Mouse (Mus musculus) G1E-ER4 (cell line): ENCODE data around the gene Ss18l2. TPM values are rescaled to one million over a fixed set of nuclear protein-coding genes. Genes with fewer than 3 reads are reported as not detected.

Source experiments
- GATA1 ChIP-seq: IDR thresholded peaks from one replicate; pipeline ENCODE4 v1.8.0; 2012; ENCODE audit warnings: low read length, inconsistent platforms
- polyA plus RNA-seq: library from polyadenylated mRNA; stranded (reverse); fragments of >175 nt; gene quantifications from 2 replicates; pipeline ENCODE4 v1.2.3, GENCODE M21; 2012

Ss18l2 gene
- polyA plus RNA-seq, 1 experiment = 20.5 TPM

DNA sequence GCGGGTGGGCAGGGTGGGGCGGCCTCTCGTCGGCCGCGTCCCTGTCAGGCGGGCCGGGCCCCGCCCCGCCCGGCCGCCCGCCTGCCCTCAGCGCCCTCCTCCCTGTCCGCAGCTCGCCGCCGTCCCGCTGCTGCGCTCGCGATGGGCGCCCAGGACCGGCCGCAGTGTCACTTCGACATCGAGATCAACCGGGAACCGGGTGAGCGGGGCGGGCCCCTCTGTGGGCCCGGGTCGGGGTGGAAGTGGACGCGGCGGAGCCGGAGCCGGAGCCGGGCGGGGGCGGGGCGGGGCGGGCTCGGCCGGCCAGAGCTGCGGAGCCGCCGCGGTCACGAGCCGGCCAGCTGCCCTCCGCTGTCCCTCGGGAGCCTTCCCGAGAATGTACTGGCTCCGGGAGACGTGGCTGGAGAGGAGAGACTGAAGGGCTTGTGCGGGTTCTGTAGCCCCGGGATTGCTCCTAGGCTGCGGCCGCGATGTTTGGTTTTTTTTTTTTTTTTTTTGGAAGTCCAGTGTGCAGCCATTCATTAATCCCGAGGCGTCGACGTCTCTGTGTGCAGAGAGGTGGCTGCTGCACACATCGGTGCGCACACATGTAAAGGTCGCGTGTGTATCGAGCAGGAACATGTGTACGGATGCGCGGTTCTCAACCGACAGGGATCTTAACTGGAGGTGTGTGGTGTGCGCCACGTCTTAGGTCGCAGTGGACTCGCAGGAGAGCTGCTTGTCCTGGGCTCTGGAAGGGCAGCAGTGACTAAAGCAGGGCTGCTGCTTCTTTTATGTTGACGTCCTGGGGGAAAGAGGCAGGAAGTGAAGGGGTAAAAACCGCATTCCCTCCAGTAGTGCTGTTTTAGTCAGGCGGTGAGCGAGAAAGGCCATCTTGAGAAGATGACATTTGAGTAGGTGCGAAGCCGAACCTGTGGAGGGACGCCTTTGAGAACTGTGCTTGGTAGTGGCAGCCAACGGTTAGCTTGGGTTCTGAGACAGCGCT lies 9.5 kb downstream of the Ss18l2 start:
- no peak for TF ChIP-seq GATA1

DNA sequence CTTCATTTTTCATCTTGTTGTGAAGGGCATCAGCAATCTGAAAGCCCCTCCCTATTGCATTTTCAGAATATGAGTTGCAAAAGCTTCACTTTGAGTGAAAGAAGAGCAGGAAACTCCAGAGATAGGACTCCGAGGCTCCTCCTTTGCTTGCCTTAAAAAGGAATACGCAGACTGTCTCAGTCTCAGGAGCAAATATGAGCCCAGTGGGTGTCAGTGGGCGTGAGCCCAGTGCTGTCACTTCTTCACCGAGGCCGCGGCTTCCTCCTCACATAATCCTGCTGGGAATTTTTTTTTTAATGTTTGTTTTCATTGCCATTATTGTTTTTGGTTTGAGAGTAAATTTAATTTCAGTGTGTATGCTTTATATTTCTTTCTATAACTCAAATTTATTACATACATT lies 30.4 kb downstream of the Ss18l2 start:
- no peak for TF ChIP-seq GATA1

DNA sequence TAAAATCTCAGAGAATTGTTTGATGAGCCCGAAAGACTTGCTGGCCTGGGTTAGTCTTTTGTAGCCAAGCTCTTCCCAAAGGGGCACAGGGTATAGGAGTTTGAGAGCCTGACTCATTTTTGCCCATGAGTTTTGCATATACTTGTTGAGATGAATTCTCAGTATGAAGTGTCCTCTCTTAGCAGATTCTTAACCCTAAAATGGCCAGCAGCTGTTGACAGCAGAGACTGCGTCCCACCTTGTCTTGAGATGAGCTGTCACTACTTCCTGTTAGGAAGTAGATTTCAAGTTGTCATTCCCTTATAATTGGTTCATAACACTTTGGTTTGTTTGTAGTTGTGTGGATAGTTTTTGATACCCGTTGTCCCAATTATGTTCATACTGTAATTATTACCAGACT lies 31.0 kb downstream of the Ss18l2 start:
- no peak for TF ChIP-seq GATA1

DNA sequence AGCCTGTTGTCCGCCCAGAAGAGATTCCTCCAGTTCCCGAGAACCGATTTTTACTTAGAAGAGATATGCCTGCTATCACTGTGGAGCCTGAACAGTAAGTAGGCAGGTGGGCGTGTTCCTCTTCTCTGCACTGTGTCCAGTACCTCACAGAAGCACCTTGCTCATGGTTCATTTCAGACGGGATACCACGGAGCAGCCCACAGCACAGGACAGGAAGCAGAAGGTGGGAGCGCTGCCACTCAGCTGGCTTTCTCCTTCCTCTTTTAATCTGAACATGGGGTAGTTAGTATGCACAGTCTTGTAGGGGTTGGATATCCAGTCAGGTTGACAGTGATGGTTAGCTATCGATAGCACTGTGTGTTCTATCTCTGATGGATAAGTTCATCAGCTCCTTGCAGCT lies 33.9 kb downstream of the Ss18l2 start:
- TF ChIP-seq GATA1 = no peak

DNA sequence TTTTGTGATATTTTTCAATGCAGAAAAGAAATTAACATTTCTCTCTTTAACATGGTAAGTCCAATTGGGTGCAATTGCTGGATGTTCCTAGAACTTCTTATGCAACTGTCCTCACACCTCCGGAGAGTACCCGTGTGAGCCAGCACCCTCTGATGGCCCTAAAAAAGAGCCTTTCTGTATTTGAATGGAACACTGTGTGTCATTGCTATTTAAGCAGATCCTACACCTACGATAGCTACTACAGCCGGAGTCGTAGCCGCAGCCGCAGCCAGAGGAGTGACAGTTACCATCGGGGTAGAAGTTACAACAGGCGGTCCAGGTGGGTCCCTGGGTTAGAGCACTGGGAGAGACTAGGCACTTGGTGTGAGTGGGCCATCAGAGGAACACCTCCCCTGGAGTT lies 42.6 kb downstream of the Ss18l2 start:
- TF ChIP-seq GATA1 = no peak

DNA sequence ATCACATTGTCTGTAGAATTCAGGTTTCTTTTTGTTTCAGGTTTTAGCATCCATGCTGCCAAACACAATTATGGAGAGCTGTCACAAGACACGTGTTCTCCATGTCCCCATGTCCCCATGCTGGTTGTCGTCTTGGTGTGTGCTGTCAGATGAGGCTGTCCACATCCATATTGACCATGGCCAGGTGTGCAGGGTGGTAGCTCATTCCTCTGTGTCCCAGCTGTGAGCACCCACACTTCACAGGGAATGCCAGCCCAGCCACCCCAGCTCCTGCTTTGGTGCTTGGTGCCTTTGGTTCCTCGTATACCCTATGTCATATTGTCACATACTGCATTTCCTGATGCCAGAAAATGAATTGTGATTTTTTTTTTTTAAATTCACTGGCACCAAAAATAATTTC lies 44.5 kb downstream of the Ss18l2 start:
- no peak for TF ChIP-seq GATA1

DNA sequence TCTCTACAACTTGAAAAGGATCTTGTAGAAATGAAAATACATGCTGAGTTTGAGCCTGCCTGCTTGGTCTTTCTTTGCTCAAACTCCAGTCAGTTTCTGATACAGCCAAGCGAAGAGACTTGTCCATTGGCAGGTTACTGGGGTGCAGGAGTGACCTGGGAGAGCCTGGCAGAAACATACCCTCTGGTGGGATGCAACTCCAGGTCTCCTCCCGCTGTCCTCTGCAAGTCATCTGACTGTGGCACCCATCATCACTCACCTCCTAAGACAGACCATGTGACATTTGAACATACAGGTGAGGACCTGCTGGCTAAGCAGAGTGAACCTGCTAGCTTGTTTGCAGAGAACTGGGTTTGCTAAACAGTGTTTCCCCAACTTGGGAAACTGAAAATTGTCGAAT lies 46.7 kb downstream of the Ss18l2 start:
- TF ChIP-seq GATA1 = no peak

DNA sequence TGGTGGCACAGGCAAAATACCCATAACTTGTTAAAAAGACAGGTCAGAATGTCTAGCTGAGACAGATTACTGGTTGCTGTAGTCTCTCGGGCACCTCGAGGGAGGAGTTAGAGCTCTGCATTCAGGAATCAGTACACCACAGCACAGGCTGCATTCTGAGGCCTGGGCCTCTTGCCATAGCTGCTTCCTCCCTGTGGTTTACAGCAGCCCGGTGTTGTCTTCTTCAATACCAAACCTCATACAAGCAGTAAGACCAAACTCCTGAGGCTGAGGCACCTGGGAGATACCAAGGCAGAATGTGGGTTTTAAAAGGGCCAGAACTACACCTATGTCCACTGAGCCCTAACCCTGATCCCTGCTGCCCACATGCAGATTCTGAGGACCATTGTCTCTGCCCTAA lies 47.3 kb downstream of the Ss18l2 start:
- no peak for TF ChIP-seq GATA1

DNA sequence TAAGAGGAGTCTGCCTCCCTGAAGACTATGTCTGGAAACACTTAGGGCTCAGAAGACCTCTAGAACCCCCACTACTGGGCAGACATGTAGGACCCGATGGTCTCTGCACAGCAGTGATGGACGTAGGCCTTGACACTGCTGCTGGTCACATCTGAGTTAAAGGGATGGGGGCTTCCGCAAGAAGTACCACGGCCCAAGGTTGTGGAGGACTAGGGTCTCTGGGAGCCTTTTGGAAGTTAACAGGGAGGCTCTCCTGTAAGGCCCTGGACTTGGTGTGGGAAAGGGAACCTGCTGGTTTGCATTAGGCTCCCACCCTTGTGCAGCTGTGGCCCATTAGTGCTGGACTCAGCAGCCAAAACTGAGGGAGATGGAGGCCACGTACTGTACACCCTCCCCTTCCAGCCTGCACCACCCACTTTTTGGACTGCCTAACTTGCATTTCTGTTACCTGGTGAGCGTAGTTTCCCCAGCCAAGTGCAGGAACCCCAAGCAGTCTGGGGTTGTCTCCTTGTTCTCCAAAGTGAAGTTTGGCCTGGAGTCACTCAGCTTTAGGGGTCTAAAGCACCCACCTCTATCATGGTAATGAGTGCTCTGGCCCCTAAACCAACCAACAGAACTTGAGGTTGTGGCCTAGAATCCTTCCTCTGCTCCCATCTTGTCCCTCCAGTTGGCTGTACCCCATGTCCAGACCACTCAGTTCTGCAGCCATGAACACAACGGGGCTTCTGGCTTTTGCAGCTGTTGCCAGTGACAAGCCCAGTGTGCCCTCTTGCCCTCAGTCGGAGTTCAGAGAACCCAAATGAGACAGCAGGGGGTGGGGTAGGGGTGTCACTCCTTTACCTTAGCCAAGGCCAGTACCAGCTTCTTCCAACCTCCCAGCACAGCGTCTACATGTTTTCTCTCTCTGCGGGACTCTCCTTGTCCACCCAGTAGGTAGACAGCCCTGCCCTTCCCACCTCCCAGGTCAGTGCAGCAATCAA lies 48.0 kb downstream of the Ss18l2 start:
- TF ChIP-seq GATA1 = no peak

DNA sequence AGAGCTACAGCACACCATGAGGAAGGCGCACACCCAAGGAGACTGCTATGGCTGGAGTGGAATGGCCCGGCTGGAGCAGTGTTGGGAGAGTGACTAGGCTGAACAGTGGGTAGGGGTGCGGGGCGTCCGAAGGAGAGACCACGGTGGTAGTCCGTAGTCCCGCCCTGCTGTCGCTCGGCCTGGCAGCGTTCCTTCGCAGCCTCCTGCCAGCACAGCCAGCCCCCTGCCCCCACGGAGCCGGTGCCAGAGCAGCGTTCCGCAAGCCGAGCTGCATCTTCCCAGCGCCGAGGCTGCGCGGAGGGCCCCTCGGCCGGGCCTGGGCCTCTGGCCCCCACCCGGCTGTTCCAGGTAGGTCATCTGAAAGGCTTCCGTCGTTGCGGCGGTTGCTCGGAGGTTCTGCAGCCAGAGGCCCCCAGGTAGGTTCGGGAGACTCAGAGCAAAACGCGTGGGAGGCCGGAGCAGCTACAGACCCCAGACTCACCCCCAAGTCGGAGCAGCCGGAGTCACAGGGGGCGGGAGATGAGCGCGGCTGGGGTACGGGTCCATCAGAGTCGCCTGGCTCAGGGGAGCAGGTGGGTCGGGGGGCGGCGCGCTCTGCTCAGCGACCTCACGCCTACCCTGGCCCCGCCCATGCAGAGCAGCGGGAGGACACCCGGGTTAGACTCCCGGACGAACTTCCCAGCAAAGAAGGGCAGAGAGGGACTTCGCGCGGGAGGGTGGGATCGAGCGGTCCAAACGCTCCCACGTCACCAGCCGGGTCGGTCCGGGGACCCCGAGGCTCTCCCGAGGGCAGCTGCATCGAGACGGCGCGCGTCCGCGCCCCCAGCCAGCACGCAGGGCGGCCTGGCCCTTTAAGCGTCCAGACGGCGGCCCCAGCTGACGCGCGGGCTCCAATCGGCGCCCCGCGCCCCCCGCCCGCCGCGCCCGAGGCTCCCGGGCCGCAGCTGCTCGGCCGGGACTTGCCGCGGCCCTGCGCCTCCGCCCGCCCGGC lies 49.3 kb downstream of the Ss18l2 start, which contains the start of gene Zfp651:
TSS of gene Zfp651 (plus strand) at position 240 of the 991 bp plus-strand sequence.
- no peak for TF ChIP-seq GATA1

DNA sequence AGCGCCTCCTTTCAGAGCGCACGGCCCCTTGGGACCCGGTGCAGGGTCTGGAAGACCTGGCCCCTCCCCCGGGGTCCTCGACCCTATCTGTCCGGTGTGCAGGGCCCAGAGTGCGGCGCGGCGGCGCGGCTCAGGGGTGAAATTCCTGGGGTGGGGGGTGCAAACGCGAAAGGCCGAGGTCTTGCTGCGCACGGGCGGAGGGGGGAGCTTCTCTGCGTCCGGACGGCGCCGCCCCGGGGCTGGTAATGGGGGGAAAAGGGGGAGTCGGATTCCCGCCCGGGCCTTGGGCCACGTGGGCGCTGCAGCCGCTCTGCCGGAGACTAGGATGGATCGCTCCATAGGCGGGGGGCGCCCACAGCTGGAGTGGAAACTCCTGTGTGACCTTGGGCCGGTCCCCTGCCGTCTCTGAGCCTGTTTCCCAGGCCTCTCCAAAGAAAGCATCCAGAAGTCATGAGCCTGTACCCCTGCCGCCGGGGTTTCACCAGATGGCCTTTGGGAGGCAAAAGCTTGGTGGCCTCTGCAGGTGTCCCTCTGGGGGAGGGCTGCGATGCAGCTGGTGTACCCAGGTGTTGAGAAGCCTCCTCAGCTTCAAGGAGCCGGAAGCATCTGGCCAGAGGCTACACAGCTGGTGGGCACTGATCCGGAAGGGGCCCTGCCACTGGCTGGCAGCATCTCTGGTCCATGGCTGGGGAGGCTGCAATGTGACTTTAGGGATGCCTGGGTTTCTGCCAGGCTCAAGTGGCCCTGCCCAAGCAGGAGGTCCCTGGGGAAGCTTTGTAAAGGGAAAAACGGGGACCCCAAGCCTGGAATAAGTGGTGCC lies 50.4 kb downstream of the Ss18l2 start:
- no peak for TF ChIP-seq GATA1

DNA sequence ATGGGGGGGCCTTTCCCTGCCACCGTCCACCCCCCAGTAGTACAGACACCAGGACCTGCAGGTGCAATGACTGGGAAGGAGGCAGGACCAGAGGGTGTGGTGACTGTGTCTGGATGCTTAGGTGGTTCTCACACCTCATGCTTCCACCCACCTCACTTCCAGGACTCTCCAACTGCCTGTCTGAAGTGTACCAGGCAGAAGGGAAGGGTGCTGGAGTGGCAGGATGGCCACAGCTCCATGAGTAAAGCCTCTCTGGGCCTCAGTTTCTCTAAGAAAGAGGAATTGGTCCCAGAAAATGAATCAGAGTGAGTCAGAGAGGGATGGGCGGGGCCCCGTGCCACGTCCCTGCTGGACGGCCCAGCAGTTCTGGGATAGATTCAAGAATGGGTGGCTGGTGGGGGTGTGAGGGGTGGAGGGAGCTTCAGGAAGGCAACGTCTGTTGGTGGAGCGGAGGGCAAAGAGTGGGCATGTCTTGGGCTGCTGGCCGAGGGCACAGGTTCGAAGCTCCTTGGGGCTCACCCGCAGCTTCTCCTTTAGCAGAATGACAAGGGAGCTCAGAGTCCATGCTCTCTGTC lies 51.0 kb downstream of the Ss18l2 start:
- TF ChIP-seq GATA1 = no peak

DNA sequence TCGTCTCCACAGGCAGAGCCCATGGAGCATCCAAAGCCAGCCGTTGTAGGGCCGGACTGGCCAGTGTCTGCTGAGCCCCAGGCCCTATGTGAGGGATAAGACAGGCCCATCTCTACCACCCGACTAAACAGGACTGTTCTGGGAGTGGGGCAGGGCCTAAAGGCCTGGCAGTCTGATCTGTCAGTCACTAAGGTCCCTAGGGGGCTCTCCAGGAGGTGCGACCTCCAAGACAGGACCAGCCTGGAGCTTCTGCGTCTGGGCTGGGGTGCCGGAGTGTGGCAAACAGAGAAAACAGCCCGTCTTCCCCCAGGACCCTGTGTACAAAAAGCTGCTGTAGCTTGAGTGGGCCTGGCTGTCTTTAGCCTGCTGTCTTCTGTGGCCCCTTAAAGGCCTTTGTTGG lies 51.7 kb downstream of the Ss18l2 start:
- no peak for TF ChIP-seq GATA1

DNA sequence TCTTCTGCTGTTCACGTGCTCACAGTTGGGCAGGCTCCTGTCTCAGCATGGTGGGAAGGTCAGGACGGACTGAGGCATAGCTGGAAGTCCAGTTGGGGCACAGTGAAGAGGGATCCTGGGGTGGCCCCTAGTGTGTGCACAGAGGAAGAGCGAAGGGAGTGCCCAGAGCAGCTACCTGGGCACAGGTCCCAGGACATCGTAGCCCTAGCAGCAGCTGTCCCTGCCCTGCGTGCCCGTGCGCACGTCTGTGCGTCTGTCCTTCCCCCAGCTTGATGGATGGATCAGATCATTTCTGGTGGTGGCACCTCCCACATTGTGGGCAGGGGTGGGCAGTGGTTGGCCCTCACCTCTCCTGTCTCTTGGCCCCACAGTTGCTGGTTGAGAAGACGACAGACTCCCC lies 52.1 kb downstream of the Ss18l2 start:
- TF ChIP-seq GATA1 = no peak
